Mouse (Mus musculus): Measurements from ENCODE around the gene Dnah11.

Gene Dnah11

DNA sequence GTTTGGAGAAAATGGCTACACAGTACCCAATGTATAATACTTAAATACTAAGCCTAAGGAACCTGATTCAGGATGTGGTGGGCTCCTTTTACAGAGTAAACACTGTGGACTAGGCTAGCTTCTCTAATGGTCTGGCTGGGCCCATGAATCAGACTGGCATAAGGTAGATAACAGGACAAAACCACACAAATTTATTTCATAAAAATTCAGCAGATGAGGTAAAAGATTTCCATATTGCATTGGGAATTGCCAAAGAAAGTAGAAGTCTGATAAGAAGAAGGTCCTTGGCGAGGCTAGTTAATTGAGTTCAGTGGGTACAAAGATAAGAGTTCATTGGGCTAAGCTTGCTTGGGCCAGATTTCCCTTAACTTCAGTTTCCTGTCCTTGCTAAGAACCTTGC lies 358.1 kb downstream of the Dnah11 start:
- TF ChIP-seq POU5F1 (IDR thresholded peaks at IDR 0.05; ENCODE audit: borderline replicate concordance, low read length): no peak
- no peak for TF ChIP-seq NANOG (IDR thresholded peaks at IDR 0.05; ENCODE audit: borderline replicate concordance, low read length)

GRCm38 (mm10) chr12:117837376-117837775 lies 361.5 kb downstream of the Dnah11 start:
- H3K4me3 ChIP-seq (replicated peaks; ENCODE audit: low read length): no peak overlapping the region
- TF ChIP-seq CTCF (conservative IDR thresholded peaks at IDR 0.05; ENCODE audit: low read length) (no peak), NANOG (IDR thresholded peaks at IDR 0.05; ENCODE audit: borderline replicate concordance, low read length) (no peak), POU5F1 (IDR thresholded peaks at IDR 0.05; ENCODE audit: borderline replicate concordance, low read length) (no peak)
- no peaks in the 10 kb centered on the region for H3K9me3 ChIP-seq (ENCODE audit: low read length)
- peaks cover 14% of the 10 kb centered on the region for H3K27me3 ChIP-seq (ENCODE audit: insufficient read depth, low read length)
- no peaks in the 10 kb centered on the region for H3K36me3 ChIP-seq (ENCODE audit: insufficient read depth, low read length)
- H3K4me1 ChIP-seq (replicated peaks; ENCODE audit: low read depth, low read length): no peaks in the 10 kb centered on the region

More for the DNA sequence above, 358.1 kb downstream of the Dnah11 start:
- Histone ChIP-seq H3K36me3 (ENCODE audit: insufficient read depth, low read length) (no peaks in the 10 kb centered on the region), H3K27me3 (ENCODE audit: insufficient read depth, low read length) (peaks cover 19% of the 10 kb centered on the region), H3K4me3 (replicated peaks; ENCODE audit: low read length) (no peak overlapping the region), H3K4me1 (replicated peaks; ENCODE audit: low read depth, low read length) (peaks cover 12% of the 10 kb centered on the region), H3K9me3 (ENCODE audit: low read length) (no peaks in the 10 kb centered on the region)

GRCm38 (mm10) chr12:117835371-117835770 lies 363.5 kb downstream of the Dnah11 start:
- Histone ChIP-seq H3K9me3 (ENCODE audit: low read length) (no peaks in the 10 kb centered on the region), H3K4me1 (replicated peaks; ENCODE audit: low read depth, low read length) (no peaks in the 10 kb centered on the region), H3K4me3 (replicated peaks; ENCODE audit: low read length) (no peak overlapping the region), H3K36me3 (ENCODE audit: insufficient read depth, low read length) (no peaks in the 10 kb centered on the region), H3K27me3 (ENCODE audit: insufficient read depth, low read length) (0 out of 2 replicates have a peak, but pooled peaks cover 4% of the 10 kb centered on the region)
- TF ChIP-seq NANOG (IDR thresholded peaks at IDR 0.05; ENCODE audit: borderline replicate concordance, low read length) (no peak), POU5F1 (IDR thresholded peaks at IDR 0.05; ENCODE audit: borderline replicate concordance, low read length) (no peak), CTCF (conservative IDR thresholded peaks at IDR 0.05; ENCODE audit: low read length) (no peak)

DNA sequence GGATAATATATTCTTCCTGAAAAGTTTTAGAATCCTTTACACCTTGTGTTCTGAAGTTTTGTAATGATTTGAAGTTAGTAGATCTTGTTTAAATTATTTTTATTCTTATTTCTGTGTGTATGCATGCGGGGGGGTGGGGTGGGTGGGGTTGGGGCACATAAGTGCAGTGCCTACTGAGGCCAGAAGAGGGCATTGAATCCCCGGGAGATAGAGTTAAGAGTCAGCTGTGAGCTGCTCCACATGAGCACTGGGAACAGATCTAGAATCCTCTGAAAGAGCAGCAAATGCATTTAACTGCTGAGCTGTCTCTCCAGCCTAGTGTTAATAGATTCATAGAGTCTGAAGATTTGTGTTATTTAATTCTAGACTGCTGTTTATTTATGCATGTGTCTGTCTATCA lies 364.2 kb downstream of the Dnah11 start:
- TF ChIP-seq POU5F1 (IDR thresholded peaks at IDR 0.05; ENCODE audit: borderline replicate concordance, low read length) (no peak), CTCF (conservative IDR thresholded peaks at IDR 0.05; ENCODE audit: low read length) (no peak), NANOG (IDR thresholded peaks at IDR 0.05; ENCODE audit: borderline replicate concordance, low read length) (no peak)
- no peaks in the 10 kb centered on the region for H3K4me1 ChIP-seq (replicated peaks; ENCODE audit: low read depth, low read length)
- H3K4me3 ChIP-seq (replicated peaks; ENCODE audit: low read length): no peak overlapping the region
- no peaks in the 10 kb centered on the region for H3K36me3 ChIP-seq (ENCODE audit: insufficient read depth, low read length)
- H3K9me3 ChIP-seq (ENCODE audit: low read length): no peaks in the 10 kb centered on the region
- H3K27me3 ChIP-seq (ENCODE audit: insufficient read depth, low read length): no peaks in the 10 kb centered on the region

- TF ChIP-seq POU5F1 (IDR thresholded peaks at IDR 0.05; ENCODE audit: borderline replicate concordance, low read length) (no peak), CTCF (conservative IDR thresholded peaks at IDR 0.05; ENCODE audit: low read length) (no peak), NANOG (IDR thresholded peaks at IDR 0.05; ENCODE audit: borderline replicate concordance, low read length) (no peak)
- H3K4me1 ChIP-seq (replicated peaks; ENCODE audit: low read depth, low read length): no peaks in the 10 kb centered on the region
- H3K4me3 ChIP-seq (replicated peaks; ENCODE audit: low read length): no peak overlapping the region
- no peaks in the 10 kb centered on the region for H3K36me3 ChIP-seq (ENCODE audit: insufficient read depth, low read length)
- no peaks in the 10 kb centered on the region for H3K27me3 ChIP-seq (ENCODE audit: insufficient read depth, low read length)
- H3K9me3 ChIP-seq (ENCODE audit: low read length): no peaks in the 10 kb centered on the region
Observed at GRCm38 (mm10) chr12:117832190-117832589, 366.7 kb downstream of the Dnah11 start.

- no peaks in the 10 kb centered on the region for H3K36me3 ChIP-seq (ENCODE audit: insufficient read depth, low read length)
- H3K4me1 ChIP-seq (replicated peaks; ENCODE audit: low read depth, low read length): no peaks in the 10 kb centered on the region
- no peak overlapping the region for H3K4me3 ChIP-seq (replicated peaks; ENCODE audit: low read length)
- H3K9me3 ChIP-seq (ENCODE audit: low read length): no peaks in the 10 kb centered on the region
- no peak for TF ChIP-seq POU5F1 (IDR thresholded peaks at IDR 0.05; ENCODE audit: borderline replicate concordance, low read length)
- no peak for TF ChIP-seq CTCF (conservative IDR thresholded peaks at IDR 0.05; ENCODE audit: low read length)
- no peak for TF ChIP-seq NANOG (IDR thresholded peaks at IDR 0.05; ENCODE audit: borderline replicate concordance, low read length)
- H3K27me3 ChIP-seq (ENCODE audit: insufficient read depth, low read length): no peaks in the 10 kb centered on the region
Observed at GRCm38 (mm10) chr12:117831351-117831961, 367.4 kb downstream of the Dnah11 start.

- Histone ChIP-seq H3K27me3 (ENCODE audit: insufficient read depth, low read length) (no peaks in the 10 kb centered on the region), H3K9me3 (ENCODE audit: low read length) (no peaks in the 10 kb centered on the region), H3K36me3 (ENCODE audit: insufficient read depth, low read length) (no peaks in the 10 kb centered on the region), H3K4me1 (replicated peaks; ENCODE audit: low read depth, low read length) (no peaks in the 10 kb centered on the region), H3K4me3 (replicated peaks; ENCODE audit: low read length) (no peak overlapping the region)
- TF ChIP-seq NANOG (IDR thresholded peaks at IDR 0.05; ENCODE audit: borderline replicate concordance, low read length) (no peak), CTCF (conservative IDR thresholded peaks at IDR 0.05; ENCODE audit: low read length) (no peak), POU5F1 (IDR thresholded peaks at IDR 0.05; ENCODE audit: borderline replicate concordance, low read length) (no peak)
Observed at GRCm38 (mm10) chr12:117828350-117828749, 370.5 kb downstream of the Dnah11 start.

Measured in E14TG2a.4 (cell line).